Mouse (Mus musculus) myocyte (in vitro differentiated cells): ENCODE data around the gene Xkr7.

ENCODE experiments used
- CEBPB ChIP-seq: IDR thresholded peaks from 2 replicates; pipeline ENCODE4 v1.6.1; 2011; ENCODE audit warnings: mild to moderate bottlenecking, moderate library complexity; ENCODE audit not compliant: poor library complexity, insufficient read depth, severe bottlenecking
- E2F4 ChIP-seq: IDR thresholded peaks from one replicate; pipeline ENCODE4 v1.6.1; 2011; ENCODE audit warnings: mild to moderate bottlenecking, control low read depth, moderate library complexity; ENCODE audit not compliant: insufficient read depth
- MAX ChIP-seq: IDR thresholded peaks from one replicate; pipeline ENCODE4 v1.6.1; 2011; ENCODE audit warnings: low read depth, mild to moderate bottlenecking, control low read depth
- MYOD1 ChIP-seq, 3 experiments: IDR thresholded peaks; one replicate each; pipeline ENCODE4 v1.6.1; 2011; ENCODE audit warnings: control low read depth in 2 of 3, low read depth in 2 of 3, mild to moderate bottlenecking in 2 of 3, moderate library complexity in 1 of 3; ENCODE audit not compliant: insufficient read length in 2 of 3, control insufficient read depth in 1 of 3
- MYOG ChIP-seq, 3 experiments: IDR thresholded peaks; one replicate each; pipeline ENCODE4 v1.6.1; 2011; ENCODE audit warnings: control low read depth in 2 of 3, low read depth in 2 of 3, mild to moderate bottlenecking in 2 of 3; ENCODE audit not compliant: insufficient read length in 2 of 3, control insufficient read depth in 1 of 3, insufficient read depth in 1 of 3
- POLR2A ChIP-seq: IDR thresholded peaks from one replicate; pipeline ENCODE4 v1.6.1; 2011; ENCODE audit warnings: low read depth, mild to moderate bottlenecking, control low read depth, moderate library complexity; ENCODE audit not compliant: insufficient read length
- POLR2AphosphoS2 ChIP-seq: IDR thresholded peaks from one replicate; pipeline ENCODE4 v1.6.1; 2011; ENCODE audit warnings: low read depth, control low read depth; ENCODE audit not compliant: insufficient read length
- REST ChIP-seq: IDR thresholded peaks from one replicate; pipeline ENCODE4 v1.6.1; 2011; ENCODE audit warnings: mild to moderate bottlenecking, control low read depth, moderate library complexity; ENCODE audit not compliant: insufficient read depth, insufficient read length
- TCF12 ChIP-seq: IDR thresholded peaks from one replicate; pipeline ENCODE4 v1.6.1; 2011; ENCODE audit warnings: mild to moderate bottlenecking, control low read depth; ENCODE audit not compliant: poor library complexity, insufficient read depth, severe bottlenecking
- TCF3 ChIP-seq: IDR thresholded peaks from one replicate; pipeline ENCODE4 v1.6.1; 2011; ENCODE audit warnings: low read depth, control low read depth; ENCODE audit not compliant: insufficient read length
- USF1 ChIP-seq: IDR thresholded peaks from one replicate; pipeline ENCODE4 v1.6.1; 2011; ENCODE audit warnings: low read depth, mild to moderate bottlenecking, control low read depth, moderate library complexity

GRCm38 (mm10) chr2:153002492-153003248 is 29.0 kb upstream of the Xkr7 start:
- TF ChIP-seq CEBPB, result no peak
- TF ChIP-seq POLR2A, result no peak
- TF ChIP-seq POLR2AphosphoS2, result no peak
- no peak for TF ChIP-seq MAX
- no peak for TF ChIP-seq MYOD1 (IDR thresholded peaks at IDR 0.05; ENCODE audit: control insufficient read depth in 1 of 3, insufficient read length in 2 of 3, low read depth in 2 of 3)
- TF ChIP-seq USF1, result no peak
- no peak for TF ChIP-seq TCF3
- no peak for TF ChIP-seq REST
- TF ChIP-seq E2F4, result no peak
- TF ChIP-seq TCF12, result no peak
- no peak for TF ChIP-seq MYOG (IDR thresholded peaks at IDR 0.05; ENCODE audit: control insufficient read depth in 1 of 3, insufficient read depth in 1 of 3, insufficient read length in 2 of 3, low read depth in 2 of 3)
